Mouse (Mus musculus) kidney, postnatal 0 days (tissue): ENCODE results near the gene Scrn1. TPM values are rescaled to one million over a fixed set of nuclear protein-coding genes. Genes with fewer than 3 reads are reported as not detected.

Experiments used
- ATAC-seq: fragments of 200-750 bp; cut with Nextera tagmentation; replicated peaks from 2 replicates; pipeline ENCODE4 v1.8.0; 2017; ENCODE audit warnings: low read depth, moderate number of reproducible peaks, moderate TSS enrichment, moderate library complexity; ENCODE audit not compliant: low FRiP score
- DNase-seq: peaks from one replicate; pipeline ENCODE4 v3.0.0-alpha.2; 2016; ENCODE audit warnings: low spot score
- H3K27ac ChIP-seq: fragments of 300-500 bp; sonication (generic); 2 replicates; pipeline ENCODE4 v1.5.1; 2014; ENCODE audit warnings: mild to moderate bottlenecking
- H3K27me3 ChIP-seq: fragments of 300-500 bp; sonication (generic); 2 replicates; pipeline ENCODE4 v1.6.1; 2014; ENCODE audit warnings: low read length, mixed read lengths; ENCODE audit not compliant: insufficient read depth
- H3K36me3 ChIP-seq: fragments of 300-500 bp; sonication (generic); 2 replicates; pipeline ENCODE4 v1.6.1; 2014; ENCODE audit warnings: low read length, mixed read lengths; ENCODE audit not compliant: insufficient read depth
- H3K4me1 ChIP-seq: fragments of 300-500 bp; sonication (generic); replicated peaks from 2 replicates; pipeline ENCODE4 v1.6.1; 2014; ENCODE audit warnings: antibody characterized with exemption, low read length, mixed read lengths; ENCODE audit not compliant: insufficient read depth
- H3K4me2 ChIP-seq: fragments of 300-500 bp; sonication (generic); 2 replicates; pipeline ENCODE4 v1.6.1; 2014; ENCODE audit warnings: mild to moderate bottlenecking, low read length, moderate library complexity, mixed read lengths
- H3K4me3 ChIP-seq: fragments of 300-500 bp; sonication (generic); replicated peaks from 2 replicates; pipeline ENCODE4 v1.5.1; 2014; ENCODE audit warnings: low read depth, low read length
- H3K9ac ChIP-seq: fragments of 300-500 bp; sonication (generic); 2 replicates; pipeline ENCODE4 v1.6.1; 2014; ENCODE audit warnings: low read depth, low read length
- H3K9me3 ChIP-seq: fragments of 300-500 bp; sonication (generic); replicated peaks from 2 replicates; pipeline ENCODE4 v1.6.1; 2016; ENCODE audit warnings: low read length, inconsistent platforms, mixed read lengths
- CTCF ChIP-seq: IDR thresholded peaks from 2 replicates; pipeline ENCODE4 v1.5.1; 2016; ENCODE audit warnings: antibody characterized with exemption, low read depth, mild to moderate bottlenecking, moderate library complexity
- WGBS: fragments of 180-500 bp; shearing (Covaris S2); extraction: QIAGEN DNeasy Blood & Tissue Kit; methylation state at CpG from one replicate; pipeline ENCODE4 v1.1.7; 2014; 5-methylcytosine and 5-hydroxymethylcytosine counted together
- polyA plus RNA-seq: library from polyadenylated mRNA; unstranded; fragments of >200 nt; fragmentation: Nextera tagmentation; extraction: Ambion mirVana; gene quantifications from 2 replicates; pipeline ENCODE4 v1.2.1, GENCODE M21; 2015

Gene Scrn1
- polyA plus RNA-seq, 1 experiment from 2014 or later = 7.0 TPM

DNA sequence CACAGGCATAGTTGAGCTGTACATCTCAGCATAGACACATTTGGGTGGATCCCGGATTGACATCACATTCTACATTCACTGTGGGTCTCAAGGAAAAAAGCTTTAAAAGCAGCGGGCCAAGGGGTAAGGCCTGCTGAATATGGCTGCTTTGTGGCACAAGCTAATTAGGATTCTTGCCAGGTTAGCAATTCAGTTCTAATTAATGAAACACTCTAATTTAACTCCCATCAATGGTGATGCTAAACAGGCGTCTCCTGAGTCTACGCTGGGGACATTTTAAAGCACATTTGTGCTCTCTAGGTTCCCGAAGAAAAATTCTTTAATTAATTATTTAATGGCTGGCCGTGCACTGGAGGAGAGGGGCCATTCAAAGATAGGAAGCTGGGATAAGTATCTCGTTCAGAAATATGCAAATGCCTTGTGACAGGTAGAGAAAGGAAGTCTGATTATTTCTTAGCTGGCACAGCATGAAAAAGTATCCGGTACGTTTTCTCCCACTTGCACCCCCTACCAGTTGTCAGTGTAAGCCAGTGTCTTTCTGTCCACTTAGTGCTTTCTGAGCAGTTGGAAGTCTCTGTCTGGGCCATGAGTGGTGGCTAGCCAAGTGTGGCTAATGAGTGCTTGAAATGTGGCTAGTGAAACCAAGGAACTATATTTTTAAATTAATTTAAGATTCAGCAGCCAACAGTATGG is 13.4 kb downstream of the Scrn1 start:
- no peak for TF ChIP-seq CTCF
- no peaks in the 10 kb centered on the region for H3K9me3 ChIP-seq
- H3K4me1 ChIP-seq = no peaks in the 10 kb centered on the region
- no peak for ATAC-seq
- DNase-seq = no peak
- H3K27me3 ChIP-seq = no peaks in the 10 kb centered on the region
- no peak overlapping the region for H3K4me2 ChIP-seq
- no peaks in the 10 kb centered on the region for H3K36me3 ChIP-seq
- H3K27ac ChIP-seq = no peak overlapping the region
- 69% methylated on average over 9 of the region's 9 CpGs for WGBS
- H3K9ac ChIP-seq = no peak overlapping the region
- H3K4me3 ChIP-seq = no peak overlapping the region

DNA sequence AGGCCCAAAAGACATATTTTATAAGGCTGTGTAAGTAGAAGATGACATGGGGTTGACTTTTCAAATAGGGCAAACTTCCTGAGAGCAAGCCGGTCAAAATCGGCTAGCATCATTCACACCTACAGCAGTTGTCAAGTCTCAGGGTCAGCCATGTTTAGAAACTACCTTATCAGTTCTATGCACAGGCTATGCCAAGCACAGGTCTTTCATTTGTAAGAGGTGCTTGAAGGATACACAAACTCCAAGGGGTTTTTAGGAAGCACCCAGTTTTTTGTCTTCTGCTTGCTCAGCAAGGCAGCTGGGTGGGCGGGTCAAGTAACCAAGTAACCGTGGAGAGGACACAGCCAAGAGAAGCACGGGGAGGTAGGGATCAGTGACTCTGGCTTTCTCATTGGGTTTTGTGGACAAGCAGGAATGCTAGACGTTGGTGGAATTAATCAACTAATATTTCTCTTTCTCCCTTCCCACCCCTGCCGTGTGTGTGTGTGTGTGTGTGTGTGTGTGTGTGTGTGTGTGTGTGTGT is 15.4 kb downstream of the Scrn1 start:
- Histone ChIP-seq H3K27ac (no peak overlapping the region), H3K4me3 (no peak overlapping the region), H3K4me2 (no peak overlapping the region), H3K36me3 (no peaks in the 10 kb centered on the region), H3K9me3 (no peaks in the 10 kb centered on the region), H3K27me3 (no peaks in the 10 kb centered on the region), H3K9ac (no peak overlapping the region), H3K4me1 (no peaks in the 10 kb centered on the region)
- WGBS = 37% methylated on average over 6 of the region's 7 CpGs
- no peak for ATAC-seq
- peak; percentile 60 for DNase-seq
- TF ChIP-seq CTCF = no peak

DNA sequence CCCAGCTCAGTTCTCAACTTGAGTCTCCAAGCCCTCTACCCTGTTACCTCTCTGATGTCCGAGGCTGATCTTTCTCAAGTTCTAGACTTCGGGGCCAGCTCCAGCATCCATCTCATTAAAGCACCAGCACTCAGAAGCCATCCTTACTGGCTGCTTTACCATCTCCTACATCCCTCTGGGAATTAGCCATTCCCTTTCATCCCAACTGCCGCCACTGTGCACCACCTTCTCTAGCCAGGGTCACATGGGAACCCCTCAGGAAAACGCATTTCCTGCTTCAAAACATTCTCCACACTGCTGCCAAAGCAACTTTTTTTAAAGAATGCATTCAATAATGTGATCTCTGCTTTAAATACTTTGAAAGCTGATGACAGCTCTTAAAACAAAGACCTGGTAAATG is 17.0 kb downstream of the Scrn1 start:
- no peak overlapping the region for H3K9ac ChIP-seq
- H3K36me3 ChIP-seq = no peaks in the 10 kb centered on the region
- 63% methylated on average over 4 of the region's 4 CpGs for WGBS
- TF ChIP-seq CTCF = no peak
- H3K27ac ChIP-seq = no peak overlapping the region
- DNase-seq (no peak), ATAC-seq (no peak)
- H3K9me3 ChIP-seq = no peaks in the 10 kb centered on the region
- H3K27me3 ChIP-seq = no peaks in the 10 kb centered on the region
- no peaks in the 10 kb centered on the region for H3K4me1 ChIP-seq
- H3K4me3 ChIP-seq = no peak overlapping the region
- no peak overlapping the region for H3K4me2 ChIP-seq

DNA sequence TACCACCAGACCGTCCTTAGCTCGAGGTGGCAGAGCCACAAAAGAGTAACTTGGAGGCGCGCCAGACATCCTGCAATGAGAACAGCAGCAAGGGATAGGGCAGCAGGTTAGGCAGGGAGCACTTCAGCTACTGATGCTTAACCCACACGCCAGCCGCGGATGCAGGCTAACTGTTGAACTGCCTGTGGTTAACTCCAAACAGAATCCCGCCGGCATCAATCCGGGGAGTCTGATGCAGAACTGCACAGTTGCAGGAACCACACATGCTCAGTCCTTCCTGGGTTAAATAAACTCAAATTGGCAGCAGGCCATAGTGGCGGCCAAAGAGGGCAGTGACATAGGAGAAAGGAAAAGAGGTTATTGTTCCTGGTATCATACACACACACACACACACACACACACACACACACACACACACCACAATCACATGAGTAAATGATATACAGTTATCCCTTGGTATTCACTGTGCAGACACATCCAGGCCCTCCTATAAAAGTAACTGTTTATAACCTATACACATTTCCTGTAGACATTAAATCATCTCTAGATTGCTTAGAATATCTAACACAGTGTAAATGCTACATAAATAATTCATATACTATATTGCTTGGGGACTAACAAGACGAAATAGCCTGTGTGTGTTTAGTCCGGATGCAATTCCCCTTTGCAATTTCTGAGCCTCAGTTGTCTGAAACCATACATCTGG is 17.8 kb downstream of the Scrn1 start:
- Histone ChIP-seq H3K4me2 (no peak overlapping the region), H3K4me1 (no peaks in the 10 kb centered on the region), H3K9ac (no peak overlapping the region), H3K9me3 (no peaks in the 10 kb centered on the region), H3K27ac (no peak overlapping the region), H3K4me3 (no peak overlapping the region), H3K27me3 (no peaks in the 10 kb centered on the region), H3K36me3 (no peaks in the 10 kb centered on the region)
- WGBS = 56% methylated on average over 13 of the region's 13 CpGs
- ATAC-seq = no peak
- DNase-seq = peak; percentile 25
- TF ChIP-seq CTCF = no peak

DNA sequence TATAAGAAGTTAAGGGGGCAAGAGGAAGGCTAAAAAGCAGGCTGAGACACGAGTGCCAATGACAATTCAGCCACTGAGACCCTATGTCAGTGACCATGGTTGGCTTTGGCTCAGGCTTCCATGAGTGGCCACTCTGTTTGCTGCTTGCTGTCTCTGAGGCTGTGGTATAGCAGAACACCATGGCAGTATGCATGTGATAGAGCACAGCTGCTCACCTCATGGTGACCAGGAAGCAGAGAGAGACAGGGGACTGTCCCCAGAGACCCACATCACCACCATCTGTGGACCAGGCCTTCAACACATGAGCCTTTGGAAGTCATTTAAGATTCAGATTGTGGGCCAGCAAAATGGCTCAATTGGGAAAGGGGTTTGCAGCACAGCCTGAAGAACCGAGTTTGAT is 22.6 kb downstream of the Scrn1 start:
- Histone ChIP-seq H3K27me3 (no peaks in the 10 kb centered on the region), H3K4me3 (no peak overlapping the region), H3K9ac (no peak overlapping the region), H3K9me3 (no peaks in the 10 kb centered on the region), H3K36me3 (no peaks in the 10 kb centered on the region), H3K4me2 (no peak overlapping the region), H3K4me1 (no peaks in the 10 kb centered on the region), H3K27ac (no peak overlapping the region)
- ATAC-seq (no peak), DNase-seq (no peak)
- TF ChIP-seq CTCF = no peak
- 70% methylated on average over 2 of the region's 2 CpGs for WGBS

DNA sequence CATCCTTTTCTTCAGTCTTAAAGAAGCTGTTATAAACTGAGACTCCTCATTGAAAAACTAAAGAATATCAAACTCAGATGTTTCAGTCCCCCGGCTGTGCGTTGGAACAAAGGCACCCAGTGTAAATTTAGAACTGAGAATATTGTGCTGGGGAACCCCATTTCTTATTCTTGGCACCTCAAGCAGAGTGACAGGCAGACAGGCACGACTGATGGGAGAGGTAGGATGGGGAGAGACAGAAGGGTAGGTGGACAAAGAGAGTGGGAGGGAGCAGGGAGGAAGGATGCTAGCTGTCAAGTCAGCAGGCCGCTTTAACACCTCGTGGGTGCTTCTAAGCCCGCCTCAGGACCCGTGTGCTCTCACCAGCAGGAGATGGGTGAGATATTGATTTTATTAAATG is 23.5 kb downstream of the Scrn1 start:
- Histone ChIP-seq H3K4me3 (no peak overlapping the region), H3K9ac (no peak overlapping the region), H3K9me3 (no peaks in the 10 kb centered on the region), H3K27me3 (no peaks in the 10 kb centered on the region), H3K4me2 (no peak overlapping the region), H3K27ac (no peak overlapping the region), H3K4me1 (no peaks in the 10 kb centered on the region), H3K36me3 (no peaks in the 10 kb centered on the region)
- no peak for DNase-seq
- no peak for ATAC-seq
- WGBS = 81% methylated on average over 7 of the region's 7 CpGs
- TF ChIP-seq CTCF = no peak
